ENCODE assay signal across 18 mouse cellular contexts in genomic region chr9:54520286-54520685, GRCm38 (mm10). TPM values are rescaled to one million over a fixed set of nuclear protein-coding genes. Genes with fewer than 3 reads are reported as not detected.
DNase-seq lines count a peak whose midpoint lies in the region; ATAC-seq lines count a peak whose summit lies in the region.
"Had no signal": no experiment of that assay in that cellular context is flagged by ENCODE, and none has a peak within 500 bp of the region (broad histone marks: within the 10 kb centered on the region; RNA-seq: fewer than 3 reads in every experiment).

No protein-coding gene starts in this region.

- 68% methylated on average over 4 of the region's 4 CpGs for WGBS in kidney, embryonic 14.5 days
- 51% methylated on average over 4 of the region's 4 CpGs for WGBS in intestine, embryonic 15.5 days

- ATAC-seq in kidney, embryonic 14.5 days (ENCODE audit: low FRiP score, low TSS enrichment) = no peak
- peak; percentile 75 for ATAC-seq in intestine, embryonic 15.5 days
- ATAC-seq: forebrain, embryonic 13.5 days; forebrain, postnatal 0 days had no signal

- H3K4me2 ChIP-seq in kidney, embryonic 14.5 days (replicated peaks; ENCODE audit: low read depth, low read length) = no peak overlapping the region
- H3K4me2 ChIP-seq in intestine, embryonic 15.5 days (replicated peaks) = no peak overlapping the region
- H3K4me2 ChIP-seq: embryonic facial prominence, embryonic 13.5 days; forebrain, embryonic 13.5 days; heart, embryonic 13.5 days had no signal

- no peaks in the 10 kb centered on the region for H3K27me3 ChIP-seq in kidney, embryonic 14.5 days (ENCODE audit: control insufficient read depth, insufficient read depth, low read length)
- no peaks in the 10 kb centered on the region for H3K27me3 ChIP-seq in intestine, embryonic 15.5 days (replicated peaks)
- H3K27me3 ChIP-seq: embryonic facial prominence, embryonic 13.5 days; forebrain, embryonic 13.5 days; heart, embryonic 13.5 days had no signal

- H3K27ac ChIP-seq in kidney, embryonic 14.5 days (ENCODE audit: low read depth, low read length) = no peak overlapping the region
- no peak overlapping the region for H3K27ac ChIP-seq in intestine, embryonic 15.5 days
- H3K27ac ChIP-seq: embryonic facial prominence, embryonic 13.5 days; forebrain, embryonic 13.5 days; heart, embryonic 13.5 days had no signal

- H3K9ac ChIP-seq in kidney, embryonic 14.5 days (ENCODE audit: low read depth, low read length) = no peak overlapping the region
- no peak overlapping the region for H3K9ac ChIP-seq in intestine, embryonic 15.5 days
- H3K9ac ChIP-seq: embryonic facial prominence, embryonic 13.5 days; forebrain, embryonic 13.5 days; forebrain, postnatal 0 days; heart, embryonic 13.5 days had no signal

- DNase-seq in kidney, adult 18-20 months = peak; percentile 38
- peak; percentile 91 for DNase-seq in kidney, adult 9 months
- peak; percentile 50 to 79 for DNase-seq in kidney, postnatal 36 days
- DNase-seq in right cerebral cortex, adult 2 months (ENCODE audit: low spot score in 2 of 2) = no peak
- DNase-seq in lung, postnatal 36 days = no peak
- DNase-seq: adrenal gland, postnatal 10 days; cerebellum, adult 11-12 months; cerebellum, adult 9-10 months; cerebellum, postnatal 25 days; forebrain, postnatal 0 days; gastrocnemius, postnatal 25 days; heart, postnatal 36 days had no signal

- no peak overlapping the region for H3K4me3 ChIP-seq in kidney, embryonic 14.5 days (ENCODE audit: low read length)
- H3K4me3 ChIP-seq in intestine, embryonic 15.5 days (replicated peaks) = no peak overlapping the region
- H3K4me3 ChIP-seq: embryonic facial prominence, embryonic 13.5 days; forebrain, embryonic 13.5 days; heart, embryonic 13.5 days had no signal

- no peaks in the 10 kb centered on the region for H3K4me1 ChIP-seq in kidney, embryonic 14.5 days (ENCODE audit: control insufficient read depth, insufficient read depth, low read length)
- no peaks in the 10 kb centered on the region for H3K4me1 ChIP-seq in intestine, embryonic 15.5 days (replicated peaks)
- H3K4me1 ChIP-seq: embryonic facial prominence, embryonic 13.5 days; forebrain, embryonic 13.5 days; heart, embryonic 13.5 days had no signal

- no peaks in the 10 kb centered on the region for H3K9me3 ChIP-seq in kidney, embryonic 14.5 days (ENCODE audit: control insufficient read depth, low read length)
- no peaks in the 10 kb centered on the region for H3K9me3 ChIP-seq in intestine, embryonic 15.5 days
- H3K9me3 ChIP-seq: embryonic facial prominence, embryonic 13.5 days; forebrain, embryonic 13.5 days; heart, embryonic 13.5 days had no signal

- no peaks in the 10 kb centered on the region for H3K36me3 ChIP-seq in kidney, embryonic 14.5 days (ENCODE audit: control insufficient read depth, insufficient read depth, low read length)
- no peaks in the 10 kb centered on the region for H3K36me3 ChIP-seq in intestine, embryonic 15.5 days
- H3K36me3 ChIP-seq: embryonic facial prominence, embryonic 13.5 days; heart, embryonic 13.5 days had no signal

RNA-seq across cellular contexts. Expression of gene Sh2d7, which starts 18.5 kb away (rescaled TPM):
- polyA plus RNA-seq in kidney, embryonic 14.5 days (2014; fragmentation: Nextera tagmentation; extraction: Ambion mirVana) = not detected in 2 replicates
- not detected in 2 replicates for polyA plus RNA-seq in intestine, embryonic 15.5 days (2015; fragmentation: Nextera tagmentation; extraction: Ambion mirVana)
- polyA plus RNA-seq: embryonic facial prominence, embryonic 13.5 days; forebrain, postnatal 0 days; heart, embryonic 13.5 days; heart, postnatal 0 days had no signal

RNA-seq across cellular contexts. Expression of gene Dmxl2, which starts 18.9 kb away (rescaled TPM):
- polyA plus RNA-seq in kidney, embryonic 14.5 days (2014; fragmentation: Nextera tagmentation; extraction: Ambion mirVana) = 7.4 and 9.1 TPM in 2 replicates
- polyA plus RNA-seq in intestine, embryonic 15.5 days (2015; fragmentation: Nextera tagmentation; extraction: Ambion mirVana) = 4.1 and 4.4 TPM in 2 replicates

RNA-seq across cellular contexts. Expression of gene Cib2, which starts 39.7 kb away (rescaled TPM):
- polyA plus RNA-seq in kidney, embryonic 14.5 days (2014; fragmentation: Nextera tagmentation; extraction: Ambion mirVana) = 20.0 and 20.6 TPM in 2 replicates
- 9.4 and 9.9 TPM in 2 replicates for polyA plus RNA-seq in intestine, embryonic 15.5 days (2015; fragmentation: Nextera tagmentation; extraction: Ambion mirVana)

Comparison
In these comparisons a context has a peak if more than half of its experiments do, and no peak if none do; other contexts are left out.
1. DNase-seq: peak in kidney, adult 18-20 months (single experiment), kidney, adult 9 months (single experiment) and kidney, postnatal 36 days (2 of 2); none in right cerebral cortex, adult 2 months (0 of 2) and lung, postnatal 36 days (single experiment).